Mouse (Mus musculus): ENCODE results near the gene Gm37596.
"Not testable (repeated sequence)": the region's sequence is repeated elsewhere in the genome, so short reads cannot be mapped to it uniquely, and the experiment has no call there.

Gm37596 gene

GRCm38 (mm10) chr3:93692970-93693369 is at the start of gene Gm37596:
TSS of gene Gm37596 (minus strand) at chr3:93693070.
- not testable (repeated sequence) for DNase-seq (ENCODE audit: low spot score)

- not testable (repeated sequence) for DNase-seq (ENCODE audit: low spot score)
Observed at GRCm38 (mm10) chr3:93708969-93709637, 16.2 kb upstream of the Gm37596 start.

GRCm38 (mm10) chr3:93676210-93676609 is 16.7 kb downstream of the Gm37596 start, which contains the start of gene Tdpoz1:
TSS of gene Tdpoz1 (minus strand) at chr3:93676310.
- not testable (repeated sequence) for DNase-seq (ENCODE audit: low spot score)

- DNase-seq (ENCODE audit: low spot score), result not testable (repeated sequence)
Observed at GRCm38 (mm10) chr3:93670805-93671503, 21.9 kb downstream of the Gm37596 start.

- DNase-seq (ENCODE audit: low spot score), result no peak
Observed at GRCm38 (mm10) chr3:93654260-93654659, 38.6 kb downstream of the Gm37596 start.

- DNase-seq (ENCODE audit: low spot score), result no peak
Observed at GRCm38 (mm10) chr3:93652586-93652985, 40.3 kb downstream of the Gm37596 start, which contains the start of gene Tdpoz2. TSS of gene Tdpoz2 (minus strand) at chr3:93652686.
